Mouse (Mus musculus) neural tube, embryonic 13.5 days (tissue): ENCODE data around the gene Isl1. TPM values are rescaled to one million over a fixed set of nuclear protein-coding genes. Genes with fewer than 3 reads are reported as not detected.

Experiments used
- ATAC-seq: fragments of 200-750 bp; cut with Nextera tagmentation; 2 replicates; pipeline ENCODE4 v1.8.0; 2017; ENCODE audit warnings: low read depth, mild to moderate bottlenecking, moderate TSS enrichment, moderate library complexity
- H3K27ac ChIP-seq: fragments of 300-500 bp; sonication (generic); replicated peaks from 2 replicates; pipeline ENCODE4 v1.5.1; 2015; ENCODE audit warnings: moderate library complexity, mild to moderate bottlenecking, inconsistent platforms
- H3K27me3 ChIP-seq: fragments of 300-500 bp; sonication (generic); 2 replicates; pipeline ENCODE4 v1.6.1; 2015; ENCODE audit warnings: mild to moderate bottlenecking, inconsistent platforms
- H3K36me3 ChIP-seq: fragments of 300-500 bp; sonication (generic); 2 replicates; pipeline ENCODE4 v1.6.1; 2015; ENCODE audit warnings: mild to moderate bottlenecking, inconsistent platforms
- H3K4me1 ChIP-seq: fragments of 300-500 bp; sonication (generic); replicated peaks from 2 replicates; pipeline ENCODE4 v1.6.1; 2015; ENCODE audit warnings: inconsistent platforms
- H3K4me2 ChIP-seq: fragments of 300-500 bp; sonication (generic); 2 replicates; pipeline ENCODE4 v1.6.1; 2015; ENCODE audit warnings: inconsistent platforms, mild to moderate bottlenecking, moderate library complexity
- H3K4me3 ChIP-seq: fragments of 300-500 bp; sonication (generic); 2 replicates; pipeline ENCODE4 v1.5.1; 2015; ENCODE audit warnings: mild to moderate bottlenecking, inconsistent platforms
- H3K9ac ChIP-seq: fragments of 300-500 bp; sonication (generic); 2 replicates; pipeline ENCODE4 v1.6.1; 2015; ENCODE audit warnings: moderate library complexity, mild to moderate bottlenecking, inconsistent platforms
- H3K9me3 ChIP-seq: fragments of 300-500 bp; sonication (generic); 2 replicates; pipeline ENCODE4 v1.6.1; 2016; ENCODE audit warnings: inconsistent platforms
- WGBS: fragments of 180-500 bp; shearing (Covaris S2); methylation state at CpG from one replicate; pipeline ENCODE4 v1.1.7; 2015; 5-methylcytosine and 5-hydroxymethylcytosine counted together
- polyA plus RNA-seq: library from polyadenylated mRNA; unstranded; fragments of >200 nt; fragmentation: Nextera tagmentation; extraction: Ambion mirVana; gene quantifications from 2 replicates; pipeline ENCODE4 v1.2.1, GENCODE M21; 2015

Gene Isl1
- polyA plus RNA-seq, 1 experiment from 2014 or later: 169 TPM

DNA sequence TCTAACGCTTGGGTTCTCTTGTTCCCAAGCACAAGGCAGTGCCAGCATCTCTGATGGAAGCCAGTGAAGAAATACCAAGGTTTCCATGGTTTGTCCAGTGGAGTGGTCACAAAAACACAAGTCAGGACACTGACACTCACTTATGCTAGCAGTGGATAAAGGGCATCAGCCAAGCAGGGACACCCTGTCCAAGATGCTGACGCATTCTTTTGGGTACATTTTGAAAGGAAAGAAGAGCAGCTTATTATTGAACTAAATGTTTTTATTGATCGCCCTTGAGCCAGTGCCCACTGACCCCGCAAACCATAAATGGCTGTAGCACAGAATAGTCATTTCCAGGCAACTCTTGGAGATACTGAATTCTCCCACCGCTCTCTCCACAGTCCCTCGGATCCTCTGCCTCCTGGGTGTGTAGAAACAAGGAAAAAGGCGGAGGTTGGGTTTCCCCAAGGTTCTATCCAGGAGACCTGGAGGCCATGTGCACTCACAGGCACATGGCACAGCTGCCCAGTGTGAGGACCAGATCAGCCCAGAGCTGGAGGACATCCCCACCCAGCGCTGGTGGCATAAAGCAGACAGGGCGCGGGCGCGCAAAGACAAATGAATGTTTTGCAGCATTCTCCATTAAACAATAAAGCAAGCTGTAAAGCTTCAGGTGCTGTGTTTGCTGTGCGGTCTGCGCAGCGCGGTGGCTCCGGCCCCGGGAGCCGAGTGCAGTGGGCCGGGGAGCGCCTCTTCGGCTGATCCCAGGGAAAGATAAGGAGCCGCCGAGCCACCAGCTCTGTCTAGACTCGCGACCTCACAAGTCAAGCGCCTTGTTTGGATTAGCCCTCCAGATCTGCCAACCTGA is 16.0 kb downstream of the Isl1 start:
- ATAC-seq: peak; percentile 64
- Histone ChIP-seq H3K9ac (no peak overlapping the region), H3K4me2 (peak overlapping the region; percentile 35), H3K27me3 (peaks cover 81% of the 10 kb centered on the region), H3K9me3 (no peaks in the 10 kb centered on the region), H3K4me3 (no peak overlapping the region), H3K4me1 (peaks cover 6% of the 10 kb centered on the region), H3K27ac (peak overlapping the region; percentile 46; the same call in 1 of the 2 replicates), H3K36me3 (no peaks in the 10 kb centered on the region)
- WGBS: 2% methylated on average over 27 of the region's 27 CpGs

DNA sequence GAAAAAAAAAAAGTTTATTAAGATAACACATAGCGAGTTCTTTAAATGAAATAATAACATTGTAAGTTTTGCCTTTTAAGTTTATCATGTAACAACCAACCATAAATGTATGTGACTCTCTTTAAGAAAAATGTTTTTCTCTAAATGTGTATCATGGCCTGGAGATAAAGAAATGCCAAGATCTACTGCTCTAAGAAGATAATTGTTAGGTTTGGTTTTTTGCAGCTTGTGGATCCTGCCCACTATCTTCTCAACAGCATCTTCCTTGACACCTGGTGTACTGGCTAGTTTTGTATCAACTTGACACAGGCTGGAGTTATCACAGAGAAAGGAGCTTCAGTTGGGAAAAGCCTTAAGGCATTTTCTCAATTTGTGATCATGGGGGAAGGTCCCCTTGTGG is 19.8 kb downstream of the Isl1 start:
- Histone ChIP-seq H3K27me3 (peaks cover 45% of the 10 kb centered on the region), H3K9ac (no peak overlapping the region), H3K9me3 (no peaks in the 10 kb centered on the region), H3K4me1 (peaks cover 6% of the 10 kb centered on the region), H3K36me3 (no peaks in the 10 kb centered on the region), H3K4me2 (no peak overlapping the region), H3K4me3 (no peak overlapping the region), H3K27ac (no peak overlapping the region)
- 95% methylated on average over 1 of the region's 1 CpGs for WGBS
- ATAC-seq: no peak

DNA sequence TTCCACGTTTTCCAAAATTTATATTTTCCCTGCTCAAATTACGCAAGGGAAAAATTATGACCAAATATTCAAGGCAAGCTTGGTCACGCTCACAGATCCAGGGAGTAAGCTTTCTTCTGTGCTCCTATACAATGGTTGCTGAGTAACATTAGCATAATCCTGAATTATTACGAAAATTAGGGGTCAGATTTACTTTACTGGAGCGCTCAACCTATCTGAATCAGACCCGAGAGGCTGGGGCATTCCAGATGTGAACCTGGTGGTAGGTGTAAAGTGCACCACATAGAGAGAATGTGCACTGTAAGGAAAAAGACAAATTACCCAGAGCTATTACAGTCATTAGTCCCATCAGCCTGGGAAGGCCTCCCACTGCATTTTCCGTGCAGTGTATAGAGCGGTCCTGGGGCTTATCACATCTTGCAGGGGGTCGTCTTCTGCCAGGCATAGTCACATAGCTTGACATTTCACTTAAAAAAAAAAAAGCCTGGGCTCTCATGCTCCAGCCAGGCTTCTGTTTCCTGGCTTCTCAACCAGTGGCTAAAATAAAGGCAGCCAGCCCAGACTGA is 30.2 kb downstream of the Isl1 start:
- Histone ChIP-seq H3K36me3 (no peaks in the 10 kb centered on the region), H3K9me3 (no peaks in the 10 kb centered on the region), H3K27me3 (no peaks in the 10 kb centered on the region), H3K4me2 (no peak overlapping the region), H3K27ac (no peak overlapping the region), H3K4me1 (no peaks in the 10 kb centered on the region), H3K4me3 (no peak overlapping the region), H3K9ac (no peak overlapping the region)
- ATAC-seq: no peak; the same call in 1 of the 2 replicates
- WGBS: 50% methylated on average over 9 of the region's 9 CpGs
